Mouse (Mus musculus) mouse trophoblast stem cell (cell line): ENCODE results near the gene Krr1.

ENCODE experiments used
- in situ Hi-C, 2 experiments: fragments of 300-500 bp; cut with MseI, MboI; formaldehyde crosslinking; loops; 2 replicates in 1 of 2; 3 replicates in 1 of 2; pipeline ENCODE4 v1.15.1; 2025

Krr1 gene

GRCm38 (mm10) chr10:111972542-111973361, at the start of gene Krr1:
Krr1 (plus strand) TSS chr10:111972664.
- in situ Hi-C loops = loop anchor here in 1 of 2 experiments (10.0 to 25.0 kb wide), 2 partner anchors 132 to 660 kb away; no protein-coding TSS in a partner anchor

DNA sequence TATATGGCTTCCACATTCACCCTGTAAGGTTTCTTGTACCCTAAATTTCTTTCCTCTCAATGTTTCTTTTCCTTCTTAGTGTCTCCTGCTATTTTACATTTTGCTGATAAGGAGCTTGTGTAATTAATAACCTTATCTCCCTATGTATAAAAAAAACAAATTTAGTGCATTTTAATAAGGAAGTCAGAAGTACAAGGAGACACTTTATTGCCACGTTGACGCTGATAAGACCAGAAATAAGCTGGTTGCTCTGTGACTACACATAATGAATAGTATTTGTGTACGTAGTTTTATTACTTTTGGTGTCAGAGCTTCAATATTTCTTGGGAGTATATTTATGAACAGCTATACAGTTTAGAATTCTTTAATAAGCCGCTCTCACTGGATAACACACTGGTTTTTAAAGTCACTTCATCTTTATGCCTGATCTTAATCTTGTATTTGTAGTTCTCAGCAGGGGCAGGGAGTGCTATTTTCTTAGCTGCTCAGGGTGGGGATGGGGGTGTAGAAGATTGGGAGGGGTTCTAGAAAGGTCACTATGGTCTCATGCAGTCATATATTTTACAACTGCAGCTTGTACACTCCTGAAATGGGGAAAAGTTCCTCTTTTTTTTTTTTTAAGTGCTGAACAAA, 48.8 kb upstream of the Krr1 start:
- in situ Hi-C loops = loop anchor here (10.0 kb wide), 1 partner anchor 419 kb away; the partner anchor contains the start of gene Phlda1 (in 2 of the 2)

- in situ Hi-C loops = loop anchor here (10.0 kb wide), 1 partner anchor 419 kb away; the partner anchor contains the start of gene Phlda1 (in 2 of the 2)
These were observed 48.3 kb upstream of the Krr1 start for GRCm38 (mm10) chr10:111924141-111924540.

- in situ Hi-C loops = loop anchor here (10.0 kb wide), 1 partner anchor 420 kb away; the partner anchor contains the start of gene Phlda1 (in 2 of the 2)
These were observed 47.6 kb upstream of the Krr1 start for GRCm38 (mm10) chr10:111924716-111925488.

- in situ Hi-C loops = loop anchor here (10.0 kb wide), 1 partner anchor 421 kb away; the partner anchor contains the start of gene Phlda1 (in 2 of the 2)
These were observed 47.0 kb upstream of the Krr1 start for GRCm38 (mm10) chr10:111925489-111925860.

GRCm38 (mm10) chr10:111932621-111933345, 39.7 kb upstream of the Krr1 start:
- in situ Hi-C loops = no loop called here

- in situ Hi-C loops = no loop called here
These were observed 37.3 kb upstream of the Krr1 start for GRCm38 (mm10) chr10:111935207-111935606.

GRCm38 (mm10) chr10:111936021-111936420, 36.4 kb upstream of the Krr1 start:
- in situ Hi-C loops = no loop called here

DNA sequence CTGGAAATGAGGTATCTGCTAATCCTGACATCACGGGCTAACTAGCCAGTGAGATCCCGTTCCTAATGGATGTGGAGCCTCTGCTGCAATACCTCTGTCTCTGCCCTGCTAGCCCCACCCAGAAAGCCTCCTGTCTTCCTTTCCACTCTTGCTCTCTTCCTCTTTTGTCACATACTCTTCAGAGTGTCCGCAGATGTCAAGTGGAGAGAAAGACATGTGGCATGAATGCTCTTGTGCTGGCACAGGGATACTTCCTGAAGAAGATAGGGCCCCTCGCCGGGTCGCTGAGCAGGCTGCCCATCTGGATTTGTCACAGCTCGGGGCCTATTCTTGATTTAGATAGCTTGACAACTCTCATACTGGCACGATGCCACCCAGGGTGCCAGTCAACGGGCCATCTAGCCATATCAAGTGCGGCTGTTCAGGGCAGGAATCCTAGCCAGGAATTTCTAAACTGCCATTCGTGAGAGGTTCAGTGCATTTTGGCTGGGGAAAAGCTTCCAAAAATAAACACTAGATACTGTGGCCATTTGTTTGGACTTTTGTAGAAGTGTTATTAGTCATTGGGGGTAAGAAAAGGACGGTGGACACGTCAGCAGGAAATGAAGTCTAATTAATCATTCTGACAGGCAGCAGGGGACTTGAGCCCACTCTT, 35.8 kb upstream of the Krr1 start:
- in situ Hi-C loops = no loop called here

DNA sequence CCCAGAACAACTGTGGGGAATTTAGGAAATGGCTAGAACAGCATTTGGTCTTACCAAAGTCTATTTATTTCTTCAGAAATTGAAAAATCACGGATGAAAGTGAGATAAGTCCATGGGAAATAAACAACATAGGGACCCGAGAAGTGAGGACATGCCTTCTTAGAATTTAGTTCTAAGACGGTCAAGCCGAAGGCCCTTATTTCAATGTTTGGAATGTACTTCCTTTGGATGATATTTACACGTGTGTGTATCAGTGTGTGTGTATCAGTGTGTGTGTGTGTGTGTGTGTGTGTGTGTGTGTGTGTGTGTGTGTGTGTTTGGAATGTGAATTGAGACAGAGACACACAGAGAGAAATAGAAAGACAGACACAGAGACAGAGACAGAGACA, 35.3 kb upstream of the Krr1 start:
- in situ Hi-C loops = no loop called here

GRCm38 (mm10) chr10:111943026-111943425, 29.4 kb upstream of the Krr1 start:
- in situ Hi-C loops = no loop called here

GRCm38 (mm10) chr10:111945563-111945962, 26.9 kb upstream of the Krr1 start:
- in situ Hi-C loops = no loop called here

DNA sequence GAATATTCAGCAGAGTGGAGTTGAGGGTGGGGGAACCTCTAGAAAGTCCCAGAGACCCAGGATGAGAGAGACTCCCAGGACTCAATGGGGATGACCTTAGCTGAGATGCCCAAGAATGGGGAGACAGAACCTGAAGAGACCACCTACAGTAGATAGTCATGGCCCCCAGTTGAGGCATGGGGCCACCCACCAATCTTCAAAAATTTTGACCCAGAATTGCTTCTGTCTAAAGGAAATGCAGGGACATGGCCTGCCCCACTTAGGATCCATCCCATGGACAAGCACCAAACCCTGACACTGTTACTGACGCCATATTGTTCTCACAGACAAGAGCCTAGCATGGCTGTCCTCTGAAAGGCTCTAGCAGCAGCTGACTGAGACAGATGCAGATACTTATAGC, 24.4 kb upstream of the Krr1 start:
- in situ Hi-C loops = no loop called here

- in situ Hi-C loops = no loop called here
These were observed 23.5 kb upstream of the Krr1 start for GRCm38 (mm10) chr10:111949008-111949407.

DNA sequence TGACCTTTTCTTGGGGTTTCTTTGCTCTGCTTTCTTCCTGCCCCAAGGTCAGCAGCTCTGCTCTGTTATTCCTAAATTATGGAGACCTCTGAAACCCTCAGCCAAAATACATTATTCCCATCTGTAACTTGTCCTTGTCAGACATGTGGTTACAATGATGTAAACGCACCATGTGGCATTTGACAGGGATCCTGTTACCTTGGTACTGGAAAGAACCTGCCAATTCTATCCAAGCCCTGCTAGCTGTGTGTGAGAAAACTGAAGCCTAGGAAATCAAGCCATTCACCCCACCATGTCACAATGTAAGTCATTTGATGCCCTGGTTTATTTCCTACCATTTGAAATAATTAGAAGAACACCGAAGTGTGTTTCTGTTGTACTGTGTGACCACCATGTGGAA, 16.6 kb upstream of the Krr1 start:
- in situ Hi-C loops = loop anchor here in 1 of 2 experiments (10.0 to 25.0 kb wide), 2 partner anchors 451 to 644 kb away; partner anchors contain the start of gene Phlda1

- in situ Hi-C loops = loop anchor here in 1 of 2 experiments (10.0 to 25.0 kb wide), 2 partner anchors 453 to 645 kb away; partner anchors contain the start of gene Phlda1
These were observed 15.0 kb upstream of the Krr1 start for GRCm38 (mm10) chr10:111957271-111958045.

GRCm38 (mm10) chr10:111958046-111958421, 14.4 kb upstream of the Krr1 start:
- in situ Hi-C loops = loop anchor here in 1 of 2 experiments (10.0 to 25.0 kb wide), 2 partner anchors 453 to 646 kb away; partner anchors contain the start of gene Phlda1

DNA sequence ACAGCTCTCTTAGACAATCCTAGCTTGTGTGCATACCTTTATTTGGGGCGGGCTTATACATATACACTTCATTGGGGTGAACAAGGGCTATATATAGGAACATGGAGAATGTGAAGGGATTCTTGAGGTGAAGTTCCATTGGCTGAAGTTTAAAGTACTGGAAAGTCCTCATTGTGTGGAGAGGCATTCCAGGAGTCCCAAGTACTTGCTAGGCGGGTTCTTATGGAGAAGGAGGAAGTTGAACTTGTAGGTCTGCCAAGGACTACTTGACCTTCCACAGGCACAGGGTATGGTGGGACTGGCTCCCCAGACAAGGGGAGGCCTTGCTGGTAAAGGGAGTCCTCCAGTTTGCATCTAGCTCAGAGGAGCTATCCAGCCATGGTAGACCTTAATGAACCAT, 13.1 kb upstream of the Krr1 start:
- in situ Hi-C loops = loop anchor here in 1 of 2 experiments (10.0 to 25.0 kb wide), 2 partner anchors 455 to 647 kb away; partner anchors contain the start of gene Phlda1

GRCm38 (mm10) chr10:111960459-111960858, 12.0 kb upstream of the Krr1 start:
- in situ Hi-C loops = loop anchor here (10.0 to 25.0 kb wide), 2 partner anchors 456 to 648 kb away; partner anchors contain the start of gene Phlda1 (in 1 of the 2)
